Mouse (Mus musculus) kidney, embryonic 16.5 days (tissue): ENCODE data around the gene Gm43191. TPM values are rescaled to one million over a fixed set of nuclear protein-coding genes. Genes with fewer than 3 reads are reported as not detected.

ENCODE experiments used
- ATAC-seq: fragments of 200-750 bp; cut with Nextera tagmentation; 2 replicates; pipeline ENCODE4 v1.8.0; 2017; ENCODE audit warnings: moderate TSS enrichment; ENCODE audit not compliant: low FRiP score, low TSS enrichment
- H3K27ac ChIP-seq: fragments of 300-500 bp; sonication (generic); 2 replicates; pipeline ENCODE4 v1.5.1; 2014; ENCODE audit warnings: low read length
- H3K27me3 ChIP-seq: fragments of 300-500 bp; sonication (generic); 2 replicates; pipeline ENCODE4 v1.6.1; 2014; ENCODE audit warnings: low read length, control low read depth, mixed read lengths; ENCODE audit not compliant: insufficient read depth
- H3K36me3 ChIP-seq: fragments of 300-500 bp; sonication (generic); 2 replicates; pipeline ENCODE4 v1.6.1; 2014; ENCODE audit warnings: low read length, control low read depth, mixed read lengths; ENCODE audit not compliant: insufficient read depth
- H3K4me1 ChIP-seq: fragments of 300-500 bp; sonication (generic); 2 replicates; pipeline ENCODE4 v1.6.1; 2014; ENCODE audit warnings: low read length, control low read depth, mixed read lengths; ENCODE audit not compliant: insufficient read depth
- H3K4me2 ChIP-seq: fragments of 300-500 bp; sonication (generic); replicated peaks from 2 replicates; pipeline ENCODE4 v1.6.1; 2014; ENCODE audit warnings: low read depth, low read length
- H3K4me3 ChIP-seq: fragments of 300-500 bp; sonication (generic); 2 replicates; pipeline ENCODE4 v1.5.1; 2014; ENCODE audit warnings: mild to moderate bottlenecking, low read length
- H3K9ac ChIP-seq: fragments of 300-500 bp; sonication (generic); replicated peaks from 2 replicates; pipeline ENCODE4 v1.6.1; 2014; ENCODE audit warnings: low read length
- H3K9me3 ChIP-seq: fragments of 300-500 bp; sonication (generic); 2 replicates; pipeline ENCODE4 v1.6.1; 2016; ENCODE audit warnings: low read length, control low read depth
- WGBS: fragments of 180-500 bp; shearing (Covaris S2); extraction: QIAGEN DNeasy Blood & Tissue Kit; methylation state at CpG from one replicate; pipeline ENCODE4 v1.1.7; 2014; 5-methylcytosine and 5-hydroxymethylcytosine counted together
- polyA plus RNA-seq: library from polyadenylated mRNA; unstranded; fragments of >200 nt; fragmentation: Nextera tagmentation; extraction: Ambion mirVana; gene quantifications from 2 replicates; pipeline ENCODE4 v1.2.1, GENCODE M21; 2015

Gm43191 gene
- polyA plus RNA-seq, 1 experiment from 2014 or later = 0.37 TPM

DNA sequence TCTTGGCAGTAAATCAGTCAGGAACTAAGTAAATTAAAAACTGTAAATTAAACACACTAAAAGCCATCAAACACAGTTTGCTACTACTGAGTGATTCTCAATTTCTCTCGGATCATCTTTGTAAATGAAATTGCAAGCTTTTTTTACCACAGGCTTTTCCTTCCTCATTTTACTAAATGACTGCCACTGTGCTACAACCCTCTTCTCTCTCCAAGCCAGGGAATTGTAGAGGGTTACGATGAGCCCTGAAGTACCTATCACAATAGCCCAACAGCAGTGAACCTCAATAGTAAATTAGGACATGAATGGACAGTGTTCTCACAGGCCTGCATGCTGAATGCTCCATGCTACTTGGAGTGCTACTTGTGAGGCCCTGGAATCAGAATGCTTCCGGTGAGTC is 47.0 kb downstream of the Gm43191 start:
- Histone ChIP-seq H3K4me1 (no peaks in the 10 kb centered on the region), H3K4me3 (no peak overlapping the region), H3K9ac (no peak overlapping the region), H3K36me3 (peaks cover 53% of the 10 kb centered on the region), H3K27me3 (no peaks in the 10 kb centered on the region), H3K9me3 (no peaks in the 10 kb centered on the region), H3K27ac (no peak overlapping the region), H3K4me2 (no peak overlapping the region)
- 86% methylated on average over 3 of the region's 3 CpGs for WGBS
- ATAC-seq = no peak

DNA sequence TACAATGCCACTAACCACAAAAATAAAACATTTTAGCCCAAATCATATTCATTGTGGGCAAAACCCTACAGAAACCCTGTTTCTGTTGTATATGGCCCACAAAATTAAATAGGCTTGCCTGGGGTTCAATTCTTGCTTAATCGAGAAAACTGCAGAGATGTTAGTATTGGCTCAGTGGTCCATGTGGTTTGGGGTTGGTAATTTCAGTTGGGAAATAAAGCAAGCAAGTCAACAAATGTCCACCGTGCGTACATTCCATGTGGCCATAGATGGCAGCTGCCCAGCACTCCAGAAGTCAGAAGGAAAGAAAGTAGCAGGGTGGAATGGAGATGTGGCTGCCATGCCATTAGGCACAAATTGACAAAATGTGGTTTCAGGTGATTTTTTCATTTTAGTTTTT is 48.1 kb downstream of the Gm43191 start:
- Histone ChIP-seq H3K4me1 (no peaks in the 10 kb centered on the region), H3K4me3 (no peak overlapping the region), H3K36me3 (peaks cover 44% of the 10 kb centered on the region), H3K27me3 (no peaks in the 10 kb centered on the region), H3K9ac (no peak overlapping the region), H3K9me3 (no peaks in the 10 kb centered on the region), H3K4me2 (no peak overlapping the region), H3K27ac (no peak overlapping the region)
- no peak for ATAC-seq
- 94% methylated on average over 3 of the region's 3 CpGs for WGBS

GRCm38 (mm10) chr3:116631459-116631858 is 49.6 kb downstream of the Gm43191 start:
- Histone ChIP-seq H3K9me3 (no peaks in the 10 kb centered on the region), H3K4me1 (no peaks in the 10 kb centered on the region), H3K4me2 (no peak overlapping the region), H3K36me3 (peaks cover 39% of the 10 kb centered on the region), H3K27me3 (no peaks in the 10 kb centered on the region), H3K27ac (no peak overlapping the region), H3K9ac (no peak overlapping the region), H3K4me3 (no peak overlapping the region)
- 79% methylated on average over 1 of the region's 1 CpGs for WGBS
- ATAC-seq = no peak

GRCm38 (mm10) chr3:116622641-116623040 is 58.4 kb downstream of the Gm43191 start:
- no peaks in the 10 kb centered on the region for H3K4me1 ChIP-seq
- H3K9me3 ChIP-seq = no peaks in the 10 kb centered on the region
- WGBS = 95% methylated on average over 7 of the region's 7 CpGs
- H3K9ac ChIP-seq = no peak overlapping the region
- no peak for ATAC-seq
- H3K36me3 ChIP-seq = peaks cover 38% of the 10 kb centered on the region
- no peak overlapping the region for H3K4me2 ChIP-seq
- H3K27ac ChIP-seq = no peak overlapping the region
- H3K27me3 ChIP-seq = no peaks in the 10 kb centered on the region
- H3K4me3 ChIP-seq = no peak overlapping the region

DNA sequence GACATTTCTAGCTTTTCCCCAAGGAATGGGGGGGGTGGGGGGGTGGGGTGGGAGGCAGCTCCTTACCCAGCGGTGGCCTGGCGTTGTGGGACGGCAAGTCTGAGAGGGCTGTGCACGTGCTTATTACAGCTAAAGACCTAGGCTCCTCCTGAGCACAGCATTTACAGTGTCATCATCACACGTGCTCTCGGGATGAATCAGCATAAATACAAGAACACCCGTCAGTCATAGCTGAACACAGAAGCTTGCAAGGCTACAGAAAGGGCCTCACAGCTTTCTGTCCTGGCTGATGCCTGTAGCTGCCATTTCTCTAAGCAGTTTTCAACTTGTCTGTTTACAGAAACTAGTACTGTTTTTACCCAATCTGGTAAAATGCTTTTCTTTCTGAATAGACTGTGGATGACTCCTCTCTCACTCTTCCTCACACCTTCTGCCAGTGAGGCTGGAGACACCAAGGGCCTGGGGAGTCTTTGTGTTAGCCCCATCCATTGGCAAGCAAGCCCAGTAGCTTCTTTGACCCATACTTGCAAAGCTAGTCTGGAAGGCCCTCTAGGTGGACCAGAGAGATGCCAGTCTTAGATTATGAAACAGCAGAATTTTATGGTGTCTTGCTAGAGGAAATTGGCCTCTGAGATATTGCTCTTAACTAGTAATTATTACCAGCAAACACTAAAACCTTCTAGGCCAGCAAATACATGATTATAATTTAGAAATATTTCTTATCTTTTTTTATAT is 60.3 kb downstream of the Gm43191 start:
- no peak overlapping the region for H3K9ac ChIP-seq
- no peaks in the 10 kb centered on the region for H3K27me3 ChIP-seq
- H3K4me2 ChIP-seq = no peak overlapping the region
- WGBS = 92% methylated on average over 7 of the region's 7 CpGs
- H3K27ac ChIP-seq = no peak overlapping the region
- H3K9me3 ChIP-seq = no peaks in the 10 kb centered on the region
- ATAC-seq = no peak
- H3K4me3 ChIP-seq = no peak overlapping the region
- peaks cover 34% of the 10 kb centered on the region for H3K36me3 ChIP-seq
- H3K4me1 ChIP-seq = no peaks in the 10 kb centered on the region

DNA sequence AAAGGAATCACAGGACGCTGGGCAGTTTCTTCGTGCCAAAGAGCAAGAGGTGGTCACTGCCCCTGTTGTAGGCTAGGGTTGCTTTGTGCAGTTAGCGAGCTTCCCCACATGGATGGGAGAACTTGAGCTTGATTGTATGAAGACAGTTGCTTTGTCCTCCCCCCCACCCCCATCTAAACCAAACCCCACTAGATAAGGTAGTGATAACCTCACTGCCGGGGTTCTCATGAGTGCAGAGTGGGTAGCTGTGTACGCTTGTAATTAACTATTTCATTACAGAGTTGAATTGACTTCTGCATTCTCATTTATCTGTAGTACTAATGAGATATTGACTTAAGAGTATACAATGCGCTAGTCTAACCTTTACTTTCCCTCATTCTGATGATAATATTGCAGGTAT is 62.2 kb downstream of the Gm43191 start:
- no peaks in the 10 kb centered on the region for H3K9me3 ChIP-seq
- H3K27ac ChIP-seq = no peak overlapping the region
- H3K27me3 ChIP-seq = no peaks in the 10 kb centered on the region
- no peak overlapping the region for H3K4me3 ChIP-seq
- WGBS = 88% methylated on average over 6 of the region's 6 CpGs
- H3K4me1 ChIP-seq = no peaks in the 10 kb centered on the region
- no peak overlapping the region for H3K4me2 ChIP-seq
- no peak for ATAC-seq
- H3K9ac ChIP-seq = no peak overlapping the region
- H3K36me3 ChIP-seq = peaks cover 49% of the 10 kb centered on the region

DNA sequence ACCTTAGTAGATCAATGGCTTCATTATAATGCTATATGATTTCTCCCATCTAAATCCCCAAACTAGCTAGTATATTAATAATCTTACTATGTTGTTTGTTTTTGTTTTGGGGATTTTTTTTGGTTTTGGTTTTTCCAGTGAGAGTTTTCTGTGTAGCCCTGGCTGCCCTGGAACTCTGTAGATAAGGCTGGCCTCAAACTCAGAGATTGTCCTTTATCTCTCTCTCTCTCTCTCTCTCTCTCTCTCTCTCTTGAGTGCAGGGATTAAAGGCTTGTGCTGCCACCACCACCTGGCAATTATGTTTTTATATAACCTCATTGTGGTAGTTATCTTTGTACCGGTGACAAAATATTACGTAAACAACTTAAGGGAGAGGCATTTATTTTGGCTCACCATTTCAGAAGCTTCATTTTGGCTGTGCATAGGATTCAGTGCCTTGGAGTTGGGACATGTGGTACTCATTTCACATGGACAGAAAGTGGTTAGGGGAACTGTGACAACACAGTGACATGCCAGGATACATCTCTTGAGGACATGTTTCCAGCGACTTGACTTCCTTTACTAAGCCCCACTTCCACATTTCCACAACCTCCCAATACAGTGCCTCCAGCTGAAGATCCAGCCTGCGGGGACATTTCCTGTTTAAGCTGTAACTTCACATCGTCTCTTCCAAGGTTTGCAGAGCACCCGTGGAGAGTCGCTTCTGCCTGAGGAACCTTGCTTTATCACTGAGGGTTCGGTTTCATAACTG is 65.6 kb downstream of the Gm43191 start:
- WGBS = 88% methylated on average over 8 of the region's 8 CpGs
- H3K4me1 ChIP-seq = no peaks in the 10 kb centered on the region
- no peak overlapping the region for H3K9ac ChIP-seq

DNA sequence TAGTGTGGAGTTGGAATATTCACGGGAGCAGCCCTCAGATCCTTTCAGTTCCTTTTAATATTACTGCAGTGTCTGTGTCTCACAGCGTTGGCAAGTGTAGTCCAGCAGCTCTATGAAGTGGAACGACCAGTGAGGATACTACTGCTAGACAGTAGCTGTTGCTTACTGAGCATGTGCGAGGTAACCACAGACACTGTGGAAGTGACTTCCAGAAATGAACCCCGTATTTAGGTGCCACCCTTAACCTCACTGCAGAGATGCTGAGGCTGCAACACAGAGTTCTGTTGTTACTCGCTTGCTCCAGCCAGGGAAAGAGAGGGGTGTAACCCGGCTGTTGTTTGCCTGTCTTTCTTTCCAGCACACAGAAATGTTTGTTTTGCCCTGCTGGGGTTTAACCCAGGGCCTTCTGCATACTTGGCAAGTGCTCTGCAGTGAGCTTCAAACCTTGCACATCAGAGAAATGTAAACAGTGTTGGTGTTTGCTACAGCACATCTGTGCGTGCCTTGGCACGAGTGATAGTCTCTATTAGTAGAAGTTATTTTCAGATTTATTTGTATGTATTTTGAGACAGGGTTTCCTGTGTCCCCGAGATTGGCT is 66.7 kb downstream of the Gm43191 start, which contains the start of gene Trmt13:
Gene Trmt13 (minus strand): TSS at position 293 of the 598 bp plus-strand sequence.
- Histone ChIP-seq H3K4me1 (no peaks in the 10 kb centered on the region), H3K36me3 (peaks cover 45% of the 10 kb centered on the region), H3K9ac (no peak within 1 kb of the TSS), H3K9me3 (no peaks in the 10 kb centered on the region), H3K4me2 (no peak within 1 kb of the TSS), H3K4me3 (no peak within 1 kb of the TSS), H3K27me3 (no peaks in the 10 kb centered on the region), H3K27ac (no peak within 1 kb of the TSS)
- WGBS = 88% methylated on average over 10 of the region's 10 CpGs
- no peak for ATAC-seq

More for the DNA sequence above, 65.6 kb downstream of the Gm43191 start:
- H3K4me2 ChIP-seq = no peak overlapping the region
- no peaks in the 10 kb centered on the region for H3K27me3 ChIP-seq
- H3K36me3 ChIP-seq = peaks cover 43% of the 10 kb centered on the region
- no peaks in the 10 kb centered on the region for H3K9me3 ChIP-seq
- ATAC-seq = no peak
- H3K27ac ChIP-seq = no peak overlapping the region
- no peak overlapping the region for H3K4me3 ChIP-seq

DNA sequence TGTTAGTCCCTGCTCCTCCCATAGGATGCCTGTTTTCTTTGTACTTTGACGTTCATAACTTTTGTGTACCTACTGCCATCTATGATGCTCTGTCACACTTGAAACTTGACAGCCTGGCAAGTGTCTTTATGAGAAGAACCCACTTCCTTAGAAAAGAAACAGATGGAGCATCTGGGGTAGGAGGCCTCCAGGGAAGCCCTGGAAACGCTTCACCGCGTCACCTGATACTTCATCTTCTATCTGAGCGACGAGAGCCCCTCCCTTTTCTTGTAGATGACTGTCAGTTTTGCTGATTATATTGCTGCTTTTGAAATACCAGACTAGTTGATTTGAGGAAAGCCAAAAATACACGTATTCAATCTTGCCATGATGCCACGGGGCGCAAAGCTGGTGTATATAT is 76.5 kb downstream of the Gm43191 start:
- no peak overlapping the region for H3K4me2 ChIP-seq
- no peaks in the 10 kb centered on the region for H3K27me3 ChIP-seq
- no peak overlapping the region for H3K4me3 ChIP-seq
- H3K36me3 ChIP-seq = peaks cover 8% of the 10 kb centered on the region; the same call in 1 of the 2 replicates
- no peak overlapping the region for H3K27ac ChIP-seq
- H3K4me1 ChIP-seq = no peaks in the 10 kb centered on the region
- H3K9ac ChIP-seq = no peak overlapping the region
- WGBS = 75% methylated on average over 9 of the region's 9 CpGs
- no peaks in the 10 kb centered on the region for H3K9me3 ChIP-seq
- no peak for ATAC-seq

- H3K4me1 ChIP-seq = no peaks in the 10 kb centered on the region
- H3K27me3 ChIP-seq = no peaks in the 10 kb centered on the region
- no peak overlapping the region for H3K4me3 ChIP-seq
- no peaks in the 10 kb centered on the region for H3K36me3 ChIP-seq
- H3K9ac ChIP-seq = no peak overlapping the region
- 88% methylated on average over 5 of the region's 5 CpGs for WGBS
- no peak overlapping the region for H3K4me2 ChIP-seq
- no peak overlapping the region for H3K27ac ChIP-seq
- no peaks in the 10 kb centered on the region for H3K9me3 ChIP-seq
- ATAC-seq = no peak
These were observed 79.3 kb downstream of the Gm43191 start for GRCm38 (mm10) chr3:116601781-116602180.
